In the genomic region with DNA sequence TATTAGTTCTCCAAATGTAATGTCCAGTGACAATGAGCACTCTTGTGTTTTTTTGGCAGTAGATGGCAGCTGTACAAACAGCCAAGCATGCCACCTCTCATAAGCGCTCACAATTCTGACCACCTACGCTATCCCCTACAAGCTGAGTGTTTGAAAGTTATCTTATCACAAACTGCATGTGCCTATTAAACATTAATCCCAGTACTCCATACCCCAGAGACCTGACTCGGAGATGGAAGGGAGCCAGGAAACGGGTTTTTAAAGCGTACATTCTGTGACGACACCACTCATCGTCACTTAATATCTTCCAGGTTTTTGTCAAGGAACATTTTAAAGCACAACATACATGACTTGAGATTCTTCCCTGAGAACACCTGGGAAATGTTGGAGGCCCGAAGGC, we compare ENCODE assay signal across 28 mouse cellular contexts.
A peak's percentile ranks its signal among the peaks of the same experiment; 100 is the strongest.
DNase-seq lines count a peak whose midpoint lies in the region; ATAC-seq lines count a peak whose summit lies in the region.
"Had no signal": no experiment of that assay in that cellular context is flagged by ENCODE, and none has a peak within 500 bp of the region (broad histone marks: within the 10 kb centered on the region; RNA-seq: fewer than 3 reads in every experiment).

No protein-coding gene starts in this region.

- WGBS in heart, embryonic 14.5 days: 34% methylated on average over 8 of the region's 8 CpGs
- WGBS in liver, embryonic 16.5 days (ENCODE audit: insufficient replicate concordance): 56% methylated on average over 8 of the region's 8 CpGs

- H3K9me3 ChIP-seq in heart, embryonic 14.5 days (ENCODE audit: control insufficient read depth, low read length): no peaks in the 10 kb centered on the region
- no peaks in the 10 kb centered on the region for H3K9me3 ChIP-seq in liver, embryonic 16.5 days (replicated peaks; ENCODE audit: control insufficient read depth, low read length)
- H3K9me3 ChIP-seq: embryonic facial prominence, embryonic 13.5 days; forebrain, embryonic 10.5 days; liver, embryonic 15.5 days had no signal

- no peak overlapping the region for H3K4me3 ChIP-seq in heart, embryonic 14.5 days (ENCODE audit: control insufficient read depth in 1 of 2, insufficient read depth in 1 of 2, low read depth in 1 of 2, low read length in 2 of 2)
- no peak overlapping the region for H3K4me3 ChIP-seq in liver, embryonic 16.5 days (ENCODE audit: low read depth, low read length)
- H3K4me3 ChIP-seq: embryonic facial prominence, embryonic 13.5 days; forebrain, embryonic 10.5 days; gastrocnemius, adult 2 months; liver, embryonic 15.5 days had no signal

- H3K4me2 ChIP-seq in heart, embryonic 14.5 days (ENCODE audit: low read length): peak overlapping the region; percentile 32
- no peak overlapping the region for H3K4me2 ChIP-seq in liver, embryonic 16.5 days (ENCODE audit: low read depth, low read length)
- H3K4me2 ChIP-seq: embryonic facial prominence, embryonic 13.5 days; hindbrain, embryonic 14.5 days; liver, embryonic 15.5 days; midbrain, embryonic 11.5 days had no signal

- H3K27me3 ChIP-seq in heart, embryonic 14.5 days (ENCODE audit: control insufficient read depth, insufficient read depth, low read length): no peaks in the 10 kb centered on the region
- H3K27me3 ChIP-seq in liver, embryonic 16.5 days (ENCODE audit: control insufficient read depth, insufficient read depth, low read depth, low read length): no peaks in the 10 kb centered on the region
- H3K27me3 ChIP-seq: embryonic facial prominence, embryonic 13.5 days; liver, embryonic 15.5 days; Patski had no signal

- H3K36me3 ChIP-seq in heart, embryonic 14.5 days (ENCODE audit: control insufficient read depth, insufficient read depth, low read length): no peaks in the 10 kb centered on the region
- H3K36me3 ChIP-seq in liver, embryonic 16.5 days (ENCODE audit: control insufficient read depth, insufficient read depth): no peaks in the 10 kb centered on the region
- H3K36me3 ChIP-seq: embryonic facial prominence, embryonic 13.5 days; forebrain, embryonic 10.5 days; liver, embryonic 15.5 days had no signal

- intact Hi-C loops in heart, postnatal 36 days (cut with DNase I): no loop called here

- H3K9ac ChIP-seq in heart, embryonic 14.5 days (ENCODE audit: low read length): no peak overlapping the region
- H3K9ac ChIP-seq in liver, embryonic 16.5 days (ENCODE audit: low read depth, low read length): no peak overlapping the region
- H3K9ac ChIP-seq: embryonic facial prominence, embryonic 13.5 days; hindbrain, embryonic 14.5 days; liver, embryonic 15.5 days had no signal

- H3K4me1 ChIP-seq in heart, embryonic 14.5 days (ENCODE audit: control insufficient read depth in 2 of 2, insufficient read depth in 2 of 2, low read length in 2 of 2): peaks cover 0 to 4% of the 10 kb centered on the region in 2 experiments; a peak in 2 of 4 replicates
- no peaks in the 10 kb centered on the region for H3K4me1 ChIP-seq in liver, embryonic 16.5 days (ENCODE audit: control insufficient read depth, low read depth, low read length)
- H3K4me1 ChIP-seq: embryonic facial prominence, embryonic 13.5 days; forebrain, embryonic 10.5 days; liver, embryonic 15.5 days had no signal

- ATAC-seq in heart, embryonic 14.5 days (ENCODE audit: insufficient number of reproducible peaks, insufficient read depth, low FRiP score, low read depth): no peak
- peak; percentile 45; the same call in 1 of the 2 replicates for ATAC-seq in liver, embryonic 16.5 days (ENCODE audit: low read depth)
- peak; percentile 80 for ATAC-seq in megakaryocyte progenitor cell, adult 5-6 weeks (replicated peaks; ENCODE audit: poor library complexity)
- ATAC-seq: forebrain, embryonic 16.5 days; midbrain, embryonic 16.5 days; Patski had no signal

- no peak overlapping the region for H3K27ac ChIP-seq in heart, embryonic 14.5 days (replicated peaks in 1 of 2; ENCODE audit: control insufficient read depth in 1 of 2, insufficient read depth in 1 of 2, low read depth in 2 of 2, low read length in 2 of 2)
- H3K27ac ChIP-seq in liver, embryonic 16.5 days (ENCODE audit: low read length): no peak overlapping the region
- H3K27ac ChIP-seq: embryonic facial prominence, embryonic 13.5 days; forebrain, embryonic 10.5 days; gastrocnemius, adult 2 months; hindbrain, embryonic 14.5 days; kidney, postnatal 0 days; liver, embryonic 15.5 days had no signal

- DNase-seq in heart, postnatal 36 days: no peak
- no peak for DNase-seq in liver
- DNase-seq in left cerebral cortex, adult 11 months (ENCODE audit: low spot score): no peak
- no peak for DNase-seq in adrenal gland, adult 2 months
- DNase-seq: adrenal gland, postnatal 14 days; cerebellum, adult 11-12 months; cerebellum, adult 9-11 months; gastrocnemius, adult 2 months; heart, postnatal 10 days; kidney, adult 8-10 months; kidney, postnatal 4 days; left cerebral cortex, postnatal 4 days; lung, postnatal 14 days; right cerebral cortex, postnatal 25 days; thymus, adult 2 months; thymus, postnatal 36 days had no signal
